10 mouse cellular contexts compared by ENCODE assay signal in genomic region chr11:43483122-43483792, GRCm38 (mm10). TPM values are rescaled to one million over a fixed set of nuclear protein-coding genes. Genes with fewer than 3 reads are reported as not detected.
DNase-seq lines count a peak whose midpoint lies in the region; ATAC-seq and TF ChIP-seq lines count a peak whose summit lies in the region.
"Had no signal": no experiment of that assay in that cellular context is flagged by ENCODE, and none has a peak within 500 bp of the region (broad histone marks: within the 10 kb centered on the region; RNA-seq: fewer than 3 reads in every experiment).

No protein-coding gene starts in this region.

- no peak overlapping the region for H3K4me3 ChIP-seq in left cerebral cortex, adult 2 months
- no peak overlapping the region for H3K4me3 ChIP-seq in intestine, embryonic 16.5 days (ENCODE audit: low read length)

- TF ChIP-seq CTCF in left cerebral cortex, adult 2 months (IDR thresholded peaks at IDR 0.05), result no peak

- ATAC-seq in intestine, embryonic 16.5 days, result peak; percentile 65
- no peak for ATAC-seq in granulocyte monocyte progenitor cell, adult 5-6 weeks (replicated peaks; ENCODE audit: poor library complexity, severe bottlenecking)

- WGBS in intestine, embryonic 16.5 days, result 46% methylated on average over 6 of the region's 6 CpGs

- peak overlapping the region; percentile 2; the same call in 1 of the 2 replicates for H3K4me2 ChIP-seq in intestine, embryonic 16.5 days (ENCODE audit: low read depth, low read length)

- peaks cover 11% of the 10 kb centered on the region for H3K4me1 ChIP-seq in intestine, embryonic 16.5 days (ENCODE audit: control insufficient read depth, insufficient read depth, low read length)

- no peaks in the 10 kb centered on the region for H3K27me3 ChIP-seq in intestine, embryonic 16.5 days (replicated peaks; ENCODE audit: control insufficient read depth, insufficient read depth, low read length)

- peak overlapping the region; percentile 15; the same call in 1 of the 2 replicates for H3K27ac ChIP-seq in left cerebral cortex, adult 2 months
- H3K27ac ChIP-seq in intestine, embryonic 16.5 days (ENCODE audit: low read length), result peak overlapping the region; percentile 79

- no peaks in the 10 kb centered on the region for H3K9me3 ChIP-seq in intestine, embryonic 16.5 days (ENCODE audit: control insufficient read depth, low read length)

- no peaks in the 10 kb centered on the region for H3K36me3 ChIP-seq in intestine, embryonic 16.5 days (ENCODE audit: control insufficient read depth, insufficient read depth, low read length)

- DNase-seq in left cerebral cortex, adult 2 months (ENCODE audit: extremely low spot score in 1 of 2, low spot score in 2 of 2), result no peak
- no peak for DNase-seq in left cerebral cortex, postnatal 14 days (ENCODE audit: low spot score in 2 of 2)
- peak; percentile 64 for DNase-seq in gastrocnemius, postnatal 14 days
- DNase-seq in lung, postnatal 36 days, result peak; percentile 44
- DNase-seq in layer of hippocampus, adult 9-10 months (ENCODE audit: low spot score), result no peak
- DNase-seq in right cerebral cortex, adult 18-20 months, result no peak
- DNase-seq: cerebellum, adult 18-20 months had no signal

- no peak overlapping the region for H3K9ac ChIP-seq in intestine, embryonic 16.5 days (ENCODE audit: low read depth, low read length)

- intact Hi-C loops in left cerebral cortex, adult 2 months (cut with DNase I), result no loop called here
- intact Hi-C loops in left cerebral cortex, postnatal 14 days (cut with DNase I), result no loop called here
- intact Hi-C loops in gastrocnemius, postnatal 14 days (cut with DNase I; ENCODE audit: low total_unique reads), result no loop called here

RNA-seq across cellular contexts. Expression of gene C1qtnf2, which starts 9.2 kb away (rescaled TPM):
- total RNA-seq in left cerebral cortex, adult 2 months (2021), result 1 to 10 TPM; 1.8 to 2.2 TPM
- 1 to 10 TPM; 3.6 to 3.8 TPM for total RNA-seq in left cerebral cortex, postnatal 14 days (2021)
- 10 to 100 TPM; 11.4 to 18.2 TPM for total RNA-seq in gastrocnemius, postnatal 14 days (2021)
- polyA plus RNA-seq in intestine, embryonic 16.5 days (2015; fragmentation: Nextera tagmentation; extraction: Ambion mirVana), result 7.0 and 7.2 TPM in 2 replicates
- not detected in 2 replicates for total RNA-seq in granulocyte monocyte progenitor cell, adult 5-6 weeks (2014; fragmentation: Nextera tagmentation)
- not detected in 2 replicates for total RNA-seq in granulocyte monocyte progenitor cell, adult 5-6 weeks (2017)
- total RNA-seq: ES-E14 had no signal

RNA-seq across cellular contexts. Expression of gene Ccnjl, which starts 45.3 kb away (rescaled TPM):
- 1 to 10 TPM; 3.8 to 4.6 TPM for total RNA-seq in left cerebral cortex, adult 2 months (2021)
- total RNA-seq in left cerebral cortex, postnatal 14 days (2021), result 1 to 10 TPM; 5.6 to 6.2 TPM
- total RNA-seq in gastrocnemius, postnatal 14 days (2021), result 1 to 10 TPM in 1 of 2 experiments, under 1 TPM in 1; 0.78 to 1.0 TPM
- polyA plus RNA-seq in intestine, embryonic 16.5 days (2015; fragmentation: Nextera tagmentation; extraction: Ambion mirVana), result 14.6 and 15.0 TPM in 2 replicates
- total RNA-seq in granulocyte monocyte progenitor cell, adult 5-6 weeks (2014; fragmentation: Nextera tagmentation), result 1.9 TPM in 1 of 2 replicates, not detected in the other
- total RNA-seq in granulocyte monocyte progenitor cell, adult 5-6 weeks (2017), result not detected in 2 replicates

RNA-seq across cellular contexts. Expression of gene Slu7, which starts 49.7 kb away (rescaled TPM):
- total RNA-seq in left cerebral cortex, adult 2 months (2021), result 10 to 100 TPM; 54.2 to 56.7 TPM
- 10 to 100 TPM; 43.7 to 48.9 TPM for total RNA-seq in left cerebral cortex, postnatal 14 days (2021)
- total RNA-seq in gastrocnemius, postnatal 14 days (2021), result 10 to 100 TPM; 27.8 to 27.9 TPM
- polyA plus RNA-seq in intestine, embryonic 16.5 days (2015; fragmentation: Nextera tagmentation; extraction: Ambion mirVana), result 41.7 and 46.8 TPM in 2 replicates
- 24.6 and 26.3 TPM in 2 replicates for total RNA-seq in granulocyte monocyte progenitor cell, adult 5-6 weeks (2014; fragmentation: Nextera tagmentation)
- 82.8 and 112 TPM in 2 replicates for total RNA-seq in granulocyte monocyte progenitor cell, adult 5-6 weeks (2017)

RNA-seq across cellular contexts. Expression of gene Pttg1, which starts 57.2 kb away (rescaled TPM):
- 10 to 100 TPM; 25.5 to 29.5 TPM for total RNA-seq in left cerebral cortex, adult 2 months (2021)
- total RNA-seq in left cerebral cortex, postnatal 14 days (2021), result 10 to 100 TPM; 17.6 to 18.7 TPM
- total RNA-seq in gastrocnemius, postnatal 14 days (2021), result 10 to 100 TPM; 26.5 to 30.2 TPM
- 61.2 and 65.5 TPM in 2 replicates for polyA plus RNA-seq in intestine, embryonic 16.5 days (2015; fragmentation: Nextera tagmentation; extraction: Ambion mirVana)
- total RNA-seq in granulocyte monocyte progenitor cell, adult 5-6 weeks (2014; fragmentation: Nextera tagmentation), result 57.8 and 90.6 TPM in 2 replicates
- 58.6 and 63.3 TPM in 2 replicates for total RNA-seq in granulocyte monocyte progenitor cell, adult 5-6 weeks (2017)

Comparison
In these comparisons a context has a peak if more than half of its experiments do, and no peak if none do; other contexts are left out.
1. DNase-seq: peak in gastrocnemius, postnatal 14 days (single experiment) and lung, postnatal 36 days (single experiment); none in left cerebral cortex, adult 2 months (0 of 2), left cerebral cortex, postnatal 14 days (0 of 2), layer of hippocampus, adult 9-10 months (single experiment) and right cerebral cortex, adult 18-20 months (single experiment).